Mouse (Mus musculus): ENCODE measurements at regions not wholly inside any gene's neighbourhood (a gene's known extent, or its start where the extent isn't known, plus 50 kb on each side); places are given as distances from the start of the nearest gene placed in this dataset.

DNA sequence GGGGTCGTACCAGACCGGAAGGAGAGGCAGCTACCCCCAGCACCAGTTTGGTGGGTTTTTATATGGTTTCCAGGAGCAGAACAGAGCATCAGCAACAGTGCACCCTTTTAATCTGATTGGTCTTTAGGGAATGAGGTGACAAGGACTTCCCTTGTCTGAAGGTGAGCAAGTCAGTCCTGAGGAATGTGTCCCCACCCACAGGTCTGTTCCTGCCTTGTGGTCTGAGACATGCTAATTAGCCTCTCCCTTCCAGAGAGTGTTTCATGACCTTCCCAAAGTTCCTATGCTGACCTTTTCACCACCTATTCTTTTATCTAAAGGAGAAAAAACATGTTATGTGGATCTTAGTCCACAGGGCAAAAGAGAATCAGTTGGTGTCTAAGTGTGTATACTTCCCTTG lies 107.9 kb downstream of the Car2 start:
- Histone ChIP-seq H3K27me3 (ENCODE audit: control insufficient read depth, insufficient read depth, low read length) (no peaks in the 10 kb centered on the region), H3K4me1 (ENCODE audit: control insufficient read depth, insufficient read depth, low read length) (no peaks in the 10 kb centered on the region), H3K27ac (ENCODE audit: control insufficient read depth, insufficient read depth, low read depth, low read length) (no peak overlapping the region), H3K4me3 (ENCODE audit: control insufficient read depth, low read depth, low read length) (no peak overlapping the region), H3K36me3 (ENCODE audit: control insufficient read depth, insufficient read depth, low read length) (no peaks in the 10 kb centered on the region)
- no peak for TF ChIP-seq CTCF (IDR thresholded peaks at IDR 0.05; ENCODE audit: control insufficient read depth, insufficient read depth, insufficient replicate concordance, low read depth, low read length)
- no peak for TF ChIP-seq POLR2A (IDR thresholded peaks at IDR 0.05; ENCODE audit: control insufficient read depth, low read depth, low read length)

DNA sequence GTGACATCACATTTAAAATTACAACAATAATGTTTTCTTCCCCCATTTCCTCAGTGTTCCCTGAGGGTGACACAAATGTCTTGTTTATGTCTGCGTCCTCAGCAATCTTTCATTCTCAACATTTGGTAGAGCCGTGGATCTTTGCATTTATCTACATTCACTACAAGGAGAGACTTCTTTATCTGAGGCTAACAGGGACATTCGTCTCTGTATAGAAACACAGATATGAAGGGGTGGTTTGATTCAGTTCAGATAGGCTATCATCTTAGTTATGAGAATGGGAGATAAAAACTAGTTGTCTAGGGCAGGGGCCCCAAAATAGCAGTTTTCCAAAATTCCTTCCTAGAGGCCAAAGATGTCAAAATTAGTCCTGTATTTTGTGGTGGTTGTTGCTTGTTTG lies 111.2 kb downstream of the Car2 start:
- Histone ChIP-seq H3K27me3 (ENCODE audit: control insufficient read depth, insufficient read depth, low read length) (no peaks in the 10 kb centered on the region), H3K36me3 (ENCODE audit: control insufficient read depth, insufficient read depth, low read length) (no peaks in the 10 kb centered on the region), H3K4me1 (ENCODE audit: control insufficient read depth, insufficient read depth, low read length) (no peaks in the 10 kb centered on the region), H3K4me3 (ENCODE audit: control insufficient read depth, low read depth, low read length) (no peak overlapping the region), H3K27ac (ENCODE audit: control insufficient read depth, insufficient read depth, low read depth, low read length) (no peak overlapping the region)
- TF ChIP-seq POLR2A (IDR thresholded peaks at IDR 0.05; ENCODE audit: control insufficient read depth, low read depth, low read length) (no peak), CTCF (IDR thresholded peaks at IDR 0.05; ENCODE audit: control insufficient read depth, insufficient read depth, insufficient replicate concordance, low read depth, low read length) (no peak)

DNA sequence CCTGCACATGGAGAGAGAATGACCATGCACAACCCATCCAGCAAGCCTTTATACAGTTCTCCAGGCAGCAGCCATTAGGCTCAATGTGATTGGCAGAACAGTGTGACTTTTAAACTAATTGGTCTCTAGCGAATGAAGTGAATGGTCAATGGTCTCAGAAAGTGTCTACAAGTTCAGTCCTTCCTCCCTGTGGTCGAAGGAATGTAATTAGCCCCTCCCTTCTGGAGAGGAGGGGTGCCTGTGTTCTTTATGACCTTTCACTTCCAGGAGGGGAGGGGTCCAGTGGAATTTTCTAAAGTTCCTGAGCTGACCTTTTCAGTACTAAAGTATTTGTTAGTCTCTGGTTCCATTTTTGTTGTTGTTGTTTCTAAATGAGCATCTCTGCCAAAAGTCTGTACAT lies 112.4 kb downstream of the Car2 start:
- no peak overlapping the region for H3K27ac ChIP-seq (ENCODE audit: control insufficient read depth, insufficient read depth, low read depth, low read length)
- no peaks in the 10 kb centered on the region for H3K4me1 ChIP-seq (ENCODE audit: control insufficient read depth, insufficient read depth, low read length)
- no peak overlapping the region for H3K4me3 ChIP-seq (ENCODE audit: control insufficient read depth, low read depth, low read length)
- no peaks in the 10 kb centered on the region for H3K27me3 ChIP-seq (ENCODE audit: control insufficient read depth, insufficient read depth, low read length)
- H3K36me3 ChIP-seq (ENCODE audit: control insufficient read depth, insufficient read depth, low read length), result no peaks in the 10 kb centered on the region
- TF ChIP-seq POLR2A (IDR thresholded peaks at IDR 0.05; ENCODE audit: control insufficient read depth, low read depth, low read length) (no peak), CTCF (IDR thresholded peaks at IDR 0.05; ENCODE audit: control insufficient read depth, insufficient read depth, insufficient replicate concordance, low read depth, low read length) (no peak)

DNA sequence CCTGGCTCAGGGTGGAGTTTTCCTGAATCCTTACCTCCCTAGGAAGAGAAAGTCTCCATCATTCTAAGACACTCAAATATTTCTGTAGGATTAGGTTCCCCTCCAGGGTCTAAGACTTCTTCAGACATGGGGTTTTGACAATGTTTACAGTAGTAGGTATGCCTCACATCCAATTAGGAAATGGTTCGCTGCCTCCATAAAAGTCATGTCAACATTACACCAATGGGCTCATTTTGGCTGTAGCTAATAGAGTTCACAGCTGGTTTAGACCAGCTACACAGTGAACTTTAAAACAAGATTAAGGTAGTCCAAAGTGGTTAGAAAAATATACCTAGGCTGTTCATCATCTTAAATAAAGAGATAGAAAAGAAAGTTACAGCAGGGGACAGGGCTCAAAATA lies 113.3 kb downstream of the Car2 start:
- Histone ChIP-seq H3K4me3 (ENCODE audit: control insufficient read depth, low read depth, low read length) (no peak overlapping the region), H3K27ac (ENCODE audit: control insufficient read depth, insufficient read depth, low read depth, low read length) (no peak overlapping the region), H3K36me3 (ENCODE audit: control insufficient read depth, insufficient read depth, low read length) (no peaks in the 10 kb centered on the region), H3K27me3 (ENCODE audit: control insufficient read depth, insufficient read depth, low read length) (no peaks in the 10 kb centered on the region), H3K4me1 (ENCODE audit: control insufficient read depth, insufficient read depth, low read length) (no peaks in the 10 kb centered on the region)
- no peak for TF ChIP-seq CTCF (IDR thresholded peaks at IDR 0.05; ENCODE audit: control insufficient read depth, insufficient read depth, insufficient replicate concordance, low read depth, low read length)
- no peak for TF ChIP-seq POLR2A (IDR thresholded peaks at IDR 0.05; ENCODE audit: control insufficient read depth, low read depth, low read length)

DNA sequence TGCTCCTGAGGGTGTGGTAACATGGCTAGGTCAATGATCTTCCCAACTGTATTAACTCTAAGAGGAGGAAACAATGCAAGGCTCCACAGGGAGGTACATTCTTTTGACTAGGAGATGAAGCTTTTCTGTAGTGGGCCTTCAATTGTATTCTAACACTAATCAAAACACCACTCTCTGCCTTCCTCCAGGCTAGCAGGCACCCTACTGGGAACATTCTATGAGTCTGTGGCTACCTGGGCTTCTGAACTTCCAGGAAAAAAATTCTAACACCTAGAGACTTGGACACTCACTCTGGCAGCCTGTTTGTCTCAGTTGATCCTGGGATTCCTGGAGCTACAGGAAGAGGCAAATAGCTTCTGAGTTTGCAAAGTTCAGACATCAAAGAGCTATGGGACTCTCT lies 113.8 kb downstream of the Car2 start:
- no peak for TF ChIP-seq POLR2A (IDR thresholded peaks at IDR 0.05; ENCODE audit: control insufficient read depth, low read depth, low read length)
- TF ChIP-seq CTCF (IDR thresholded peaks at IDR 0.05; ENCODE audit: control insufficient read depth, insufficient read depth, insufficient replicate concordance, low read depth, low read length), result no peak
- Histone ChIP-seq H3K27ac (ENCODE audit: control insufficient read depth, insufficient read depth, low read depth, low read length) (no peak overlapping the region), H3K4me3 (ENCODE audit: control insufficient read depth, low read depth, low read length) (no peak overlapping the region), H3K36me3 (ENCODE audit: control insufficient read depth, insufficient read depth, low read length) (no peaks in the 10 kb centered on the region), H3K27me3 (ENCODE audit: control insufficient read depth, insufficient read depth, low read length) (no peaks in the 10 kb centered on the region), H3K4me1 (ENCODE audit: control insufficient read depth, insufficient read depth, low read length) (no peaks in the 10 kb centered on the region)

DNA sequence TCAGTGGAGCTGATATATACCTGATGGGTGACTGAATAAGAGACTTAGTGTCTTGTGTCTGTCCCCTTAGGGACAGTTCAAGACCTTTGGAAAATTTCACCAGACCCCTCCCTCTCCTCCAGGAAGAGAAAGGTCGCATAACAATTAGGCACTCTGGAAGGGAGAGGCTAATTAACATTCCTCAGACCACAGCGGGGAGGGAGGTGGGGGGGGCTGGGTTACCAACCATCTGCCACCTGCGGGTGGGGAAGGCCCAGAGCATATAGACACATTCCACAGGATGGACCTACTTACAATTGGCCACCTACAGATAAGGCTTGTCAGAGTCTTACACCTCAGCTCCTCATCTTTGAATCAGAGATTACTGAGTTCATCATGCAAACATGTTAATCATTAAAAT lies 114.6 kb downstream of the Car2 start:
- no peak for TF ChIP-seq POLR2A (IDR thresholded peaks at IDR 0.05; ENCODE audit: control insufficient read depth, low read depth, low read length)
- TF ChIP-seq CTCF (IDR thresholded peaks at IDR 0.05; ENCODE audit: control insufficient read depth, insufficient read depth, insufficient replicate concordance, low read depth, low read length), result no peak
- no peaks in the 10 kb centered on the region for H3K36me3 ChIP-seq (ENCODE audit: control insufficient read depth, insufficient read depth, low read length)
- no peaks in the 10 kb centered on the region for H3K27me3 ChIP-seq (ENCODE audit: control insufficient read depth, insufficient read depth, low read length)
- H3K27ac ChIP-seq (ENCODE audit: control insufficient read depth, insufficient read depth, low read depth, low read length), result no peak overlapping the region
- no peak overlapping the region for H3K4me3 ChIP-seq (ENCODE audit: control insufficient read depth, low read depth, low read length)
- no peaks in the 10 kb centered on the region for H3K4me1 ChIP-seq (ENCODE audit: control insufficient read depth, insufficient read depth, low read length)

DNA sequence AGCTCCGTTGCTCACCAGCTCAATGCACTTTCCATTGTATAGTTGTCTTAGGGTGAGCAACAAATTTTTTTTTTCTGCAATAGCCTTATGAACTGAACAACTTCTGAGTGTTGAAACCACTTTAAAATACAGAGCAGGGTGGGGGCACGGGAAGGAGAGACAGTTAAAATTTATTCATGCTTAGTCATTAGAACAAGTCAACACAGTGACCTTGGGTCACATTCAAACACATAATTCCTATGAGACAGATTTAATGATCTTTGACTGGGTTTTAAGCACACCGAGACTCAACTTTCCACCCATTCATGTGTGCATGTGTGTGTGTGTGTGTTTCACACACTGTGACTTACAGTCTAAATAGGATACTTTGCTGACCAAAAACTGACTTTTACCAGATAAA lies 121.7 kb downstream of the Car2 start:
- TF ChIP-seq POLR2A (IDR thresholded peaks at IDR 0.05; ENCODE audit: control insufficient read depth, low read depth, low read length), result no peak
- no peak for TF ChIP-seq CTCF (IDR thresholded peaks at IDR 0.05; ENCODE audit: control insufficient read depth, insufficient read depth, insufficient replicate concordance, low read depth, low read length)
- H3K27ac ChIP-seq (ENCODE audit: control insufficient read depth, insufficient read depth, low read depth, low read length), result no peak overlapping the region
- no peak overlapping the region for H3K4me3 ChIP-seq (ENCODE audit: control insufficient read depth, low read depth, low read length)
- H3K27me3 ChIP-seq (ENCODE audit: control insufficient read depth, insufficient read depth, low read length), result no peaks in the 10 kb centered on the region
- H3K4me1 ChIP-seq (ENCODE audit: control insufficient read depth, insufficient read depth, low read length), result no peaks in the 10 kb centered on the region
- H3K36me3 ChIP-seq (ENCODE audit: control insufficient read depth, insufficient read depth, low read length), result no peaks in the 10 kb centered on the region

DNA sequence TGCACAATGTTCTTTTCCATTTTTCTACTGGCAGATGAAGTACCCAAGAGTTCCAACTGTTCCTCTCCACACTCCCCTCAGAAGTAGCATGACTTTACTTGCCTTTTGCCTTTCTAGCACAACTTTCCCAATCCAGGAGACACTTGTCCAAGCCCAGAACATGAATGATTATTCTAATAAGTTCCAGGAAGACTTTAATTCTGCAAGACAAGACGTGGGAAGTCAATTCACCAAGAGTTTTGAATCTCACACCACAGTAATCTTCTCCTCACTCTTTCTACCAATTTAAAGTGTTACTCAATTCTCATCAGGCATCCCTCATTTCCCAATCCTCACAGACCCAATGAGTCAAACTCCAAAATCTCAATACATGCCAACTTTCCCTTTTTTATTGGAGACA lies 122.4 kb downstream of the Car2 start:
- Histone ChIP-seq H3K36me3 (ENCODE audit: control insufficient read depth, insufficient read depth, low read length) (no peaks in the 10 kb centered on the region), H3K27ac (ENCODE audit: control insufficient read depth, insufficient read depth, low read depth, low read length) (no peak overlapping the region), H3K4me1 (ENCODE audit: control insufficient read depth, insufficient read depth, low read length) (no peaks in the 10 kb centered on the region), H3K4me3 (ENCODE audit: control insufficient read depth, low read depth, low read length) (no peak overlapping the region), H3K27me3 (ENCODE audit: control insufficient read depth, insufficient read depth, low read length) (no peaks in the 10 kb centered on the region)
- TF ChIP-seq CTCF (IDR thresholded peaks at IDR 0.05; ENCODE audit: control insufficient read depth, insufficient read depth, insufficient replicate concordance, low read depth, low read length) (no peak), POLR2A (IDR thresholded peaks at IDR 0.05; ENCODE audit: control insufficient read depth, low read depth, low read length) (no peak)

All from testis, adult 2 months (tissue).